Mouse (Mus musculus): ENCODE data around the gene Ano10. TPM values are rescaled to one million over a fixed set of nuclear protein-coding genes. Genes with fewer than 3 reads are reported as not detected.
A peak's percentile ranks its signal among the peaks of the same experiment; 100 is the strongest.

Ano10 gene
- polyA plus RNA-seq, 1 experiment from 2014 or later: 39.0 TPM

GRCm38 (mm10) chr9:122244080-122244799 is 50.0 kb downstream of the Ano10 start:
- H3K27ac ChIP-seq: no peak overlapping the region
- no peak overlapping the region for H3K4me3 ChIP-seq
- ATAC-seq (ENCODE audit: insufficient number of reproducible peaks, insufficient read depth, low FRiP score, low TSS enrichment): no peak
- H3K36me3 ChIP-seq: 0 out of 2 replicates have a peak, but pooled peaks cover 4% of the 10 kb centered on the region
- 33% methylated on average over 4 of the region's 4 CpGs for WGBS
- no peak overlapping the region for H3K4me2 ChIP-seq (replicated peaks)
- no peak overlapping the region for H3K9ac ChIP-seq
- no peaks in the 10 kb centered on the region for H3K27me3 ChIP-seq
- H3K4me1 ChIP-seq: peaks cover 17% of the 10 kb centered on the region; the same call in 1 of the 2 replicates
- H3K9me3 ChIP-seq: no peaks in the 10 kb centered on the region

GRCm38 (mm10) chr9:122243297-122243696 is 50.9 kb downstream of the Ano10 start:
- no peaks in the 10 kb centered on the region for H3K27me3 ChIP-seq
- peaks cover 17% of the 10 kb centered on the region; the same call in 1 of the 2 replicates for H3K4me1 ChIP-seq
- WGBS: 54% methylated on average over 1 of the region's 1 CpGs
- no peak overlapping the region for H3K4me2 ChIP-seq (replicated peaks)
- no peak overlapping the region for H3K9ac ChIP-seq
- no peak overlapping the region for H3K4me3 ChIP-seq
- ATAC-seq (ENCODE audit: insufficient number of reproducible peaks, insufficient read depth, low FRiP score, low TSS enrichment): peak; percentile 53; the same call in 1 of the 2 replicates
- no peaks in the 10 kb centered on the region for H3K9me3 ChIP-seq
- 0 out of 2 replicates have a peak, but pooled peaks cover 4% of the 10 kb centered on the region for H3K36me3 ChIP-seq
- H3K27ac ChIP-seq: no peak overlapping the region

GRCm38 (mm10) chr9:122242856-122243255 is 51.4 kb downstream of the Ano10 start:
- Histone ChIP-seq H3K9me3 (no peaks in the 10 kb centered on the region), H3K4me1 (peaks cover 14% of the 10 kb centered on the region; the same call in 1 of the 2 replicates), H3K4me2 (replicated peaks) (no peak overlapping the region), H3K27ac (no peak overlapping the region), H3K4me3 (no peak overlapping the region), H3K9ac (no peak overlapping the region), H3K36me3 (0 out of 2 replicates have a peak, but pooled peaks cover 4% of the 10 kb centered on the region), H3K27me3 (no peaks in the 10 kb centered on the region)
- no peak for ATAC-seq (ENCODE audit: insufficient number of reproducible peaks, insufficient read depth, low FRiP score, low TSS enrichment)
- 9% methylated on average over 7 of the region's 7 CpGs for WGBS

GRCm38 (mm10) chr9:122241812-122242400 is 52.3 kb downstream of the Ano10 start:
- Histone ChIP-seq H3K36me3 (0 out of 2 replicates have a peak, but pooled peaks cover 4% of the 10 kb centered on the region), H3K4me1 (peaks cover 12% of the 10 kb centered on the region; the same call in 1 of the 2 replicates), H3K4me2 (replicated peaks) (no peak overlapping the region), H3K9me3 (no peaks in the 10 kb centered on the region), H3K27ac (no peak overlapping the region), H3K4me3 (no peak overlapping the region), H3K27me3 (no peaks in the 10 kb centered on the region), H3K9ac (no peak overlapping the region)
- ATAC-seq (ENCODE audit: insufficient number of reproducible peaks, insufficient read depth, low FRiP score, low TSS enrichment): no peak
- WGBS: 53% methylated on average over 10 of the region's 10 CpGs

- peaks cover 12% of the 10 kb centered on the region; the same call in 1 of the 2 replicates for H3K4me1 ChIP-seq
- H3K4me2 ChIP-seq (replicated peaks): no peak overlapping the region
- no peak for ATAC-seq (ENCODE audit: insufficient number of reproducible peaks, insufficient read depth, low FRiP score, low TSS enrichment)
- H3K27ac ChIP-seq: no peak overlapping the region
- WGBS: 62% methylated on average over 8 of the region's 8 CpGs
- H3K9me3 ChIP-seq: no peaks in the 10 kb centered on the region
- no peak overlapping the region for H3K9ac ChIP-seq
- no peaks in the 10 kb centered on the region for H3K27me3 ChIP-seq
- no peaks in the 10 kb centered on the region for H3K36me3 ChIP-seq
- no peak overlapping the region for H3K4me3 ChIP-seq
Observed at GRCm38 (mm10) chr9:122240629-122241199, 53.5 kb downstream of the Ano10 start.

- no peak for ATAC-seq (ENCODE audit: insufficient number of reproducible peaks, insufficient read depth, low FRiP score, low TSS enrichment)
- Histone ChIP-seq H3K27me3 (no peaks in the 10 kb centered on the region), H3K4me1 (no peaks in the 10 kb centered on the region), H3K36me3 (no peaks in the 10 kb centered on the region), H3K27ac (no peak overlapping the region), H3K4me3 (no peak overlapping the region), H3K9me3 (no peaks in the 10 kb centered on the region), H3K9ac (no peak overlapping the region), H3K4me2 (replicated peaks) (no peak overlapping the region)
- WGBS: 65% methylated on average over 3 of the region's 3 CpGs
Observed at GRCm38 (mm10) chr9:122234741-122235140, 59.5 kb downstream of the Ano10 start.

- Histone ChIP-seq H3K4me1 (no peaks in the 10 kb centered on the region), H3K27me3 (no peaks in the 10 kb centered on the region), H3K9ac (no peak overlapping the region), H3K36me3 (no peaks in the 10 kb centered on the region), H3K4me3 (no peak overlapping the region), H3K9me3 (no peaks in the 10 kb centered on the region), H3K27ac (no peak overlapping the region), H3K4me2 (replicated peaks) (no peak overlapping the region)
- ATAC-seq (ENCODE audit: insufficient number of reproducible peaks, insufficient read depth, low FRiP score, low TSS enrichment): no peak
- 77% methylated on average over 7 of the region's 7 CpGs for WGBS
Observed at GRCm38 (mm10) chr9:122233972-122234345, 60.3 kb downstream of the Ano10 start.

GRCm38 (mm10) chr9:122233316-122233971 is 60.8 kb downstream of the Ano10 start:
- H3K9me3 ChIP-seq: no peaks in the 10 kb centered on the region
- H3K4me3 ChIP-seq: no peak overlapping the region
- no peaks in the 10 kb centered on the region for H3K36me3 ChIP-seq
- WGBS: 90% methylated on average over 8 of the region's 8 CpGs
- H3K4me1 ChIP-seq: no peaks in the 10 kb centered on the region
- no peaks in the 10 kb centered on the region for H3K27me3 ChIP-seq
- H3K9ac ChIP-seq: no peak overlapping the region
- H3K4me2 ChIP-seq (replicated peaks): no peak overlapping the region
- H3K27ac ChIP-seq: no peak overlapping the region
- ATAC-seq (ENCODE audit: insufficient number of reproducible peaks, insufficient read depth, low FRiP score, low TSS enrichment): no peak

- Histone ChIP-seq H3K4me2 (replicated peaks) (no peak overlapping the region), H3K9me3 (no peaks in the 10 kb centered on the region), H3K27me3 (no peaks in the 10 kb centered on the region), H3K27ac (no peak overlapping the region), H3K9ac (no peak overlapping the region), H3K4me1 (no peaks in the 10 kb centered on the region), H3K36me3 (no peaks in the 10 kb centered on the region), H3K4me3 (no peak overlapping the region)
- 85% methylated on average over 2 of the region's 2 CpGs for WGBS
- ATAC-seq (ENCODE audit: insufficient number of reproducible peaks, insufficient read depth, low FRiP score, low TSS enrichment): no peak
Observed at GRCm38 (mm10) chr9:122232912-122233311, 61.3 kb downstream of the Ano10 start.

- no peak overlapping the region for H3K27ac ChIP-seq
- no peak overlapping the region for H3K4me2 ChIP-seq (replicated peaks)
- WGBS: 79% methylated on average over 4 of the region's 4 CpGs
- no peaks in the 10 kb centered on the region for H3K27me3 ChIP-seq
- ATAC-seq (ENCODE audit: insufficient number of reproducible peaks, insufficient read depth, low FRiP score, low TSS enrichment): no peak
- no peak overlapping the region for H3K4me3 ChIP-seq
- H3K9me3 ChIP-seq: no peaks in the 10 kb centered on the region
- H3K9ac ChIP-seq: no peak overlapping the region
- H3K4me1 ChIP-seq: 0 out of 2 replicates have a peak, but pooled peaks cover 4% of the 10 kb centered on the region
- no peaks in the 10 kb centered on the region for H3K36me3 ChIP-seq
Observed at GRCm38 (mm10) chr9:122230701-122231100, 63.5 kb downstream of the Ano10 start.

GRCm38 (mm10) chr9:122226419-122226818 is 67.8 kb downstream of the Ano10 start:
- Histone ChIP-seq H3K36me3 (no peaks in the 10 kb centered on the region), H3K27me3 (no peaks in the 10 kb centered on the region), H3K27ac (no peak overlapping the region), H3K4me2 (replicated peaks) (no peak overlapping the region), H3K4me3 (no peak overlapping the region), H3K9ac (no peak overlapping the region), H3K9me3 (no peaks in the 10 kb centered on the region), H3K4me1 (0 out of 2 replicates have a peak, but pooled peaks cover 9% of the 10 kb centered on the region)
- WGBS: 95% methylated on average over 4 of the region's 4 CpGs
- no peak for ATAC-seq (ENCODE audit: insufficient number of reproducible peaks, insufficient read depth, low FRiP score, low TSS enrichment)

Measured in embryonic facial prominence, embryonic 12.5 days (tissue).